Mouse (Mus musculus): Measurements from ENCODE around the gene Zc3h15.

- peak; percentile 72 for TF ChIP-seq CTCF (IDR thresholded peaks at IDR 0.05; ENCODE audit: low read depth)
- no peak for TF ChIP-seq EP300 (IDR thresholded peaks at IDR 0.05; ENCODE audit: low read depth)
These were observed 18.8 kb upstream of the Zc3h15 start for GRCm38 (mm10) chr2:83625226-83626108.
